Mouse (Mus musculus) frontal cortex, adult 2 months (tissue): ENCODE data around the gene Tdrd12. TPM values are rescaled to one million over a fixed set of nuclear protein-coding genes. Genes with fewer than 3 reads are reported as not detected.
"Not testable (repeated sequence)": the region's sequence is repeated elsewhere in the genome, so short reads cannot be mapped to it uniquely, and the experiment has no call there.

ENCODE experiments used
- DNase-seq, 2 experiments: peaks; one replicate each; pipeline ENCODE4 v3.0.0; 2022; ENCODE audit warnings: low spot score in 1 of 2; ENCODE audit errors: extremely low spot score in 1 of 2
- polyA plus RNA-seq: library from polyadenylated mRNA; depleted of rRNA; stranded (reverse); fragments of >200 nt; gene quantifications from 2 replicates; pipeline ENCODE4 v1.2.3, GENCODE M21; 2012; rRNA removed

Tdrd12 gene
- 0.36 and 0.38 TPM in 2 replicates for polyA plus RNA-seq

GRCm38 (mm10) chr7:35537562-35537961 lies at the start of gene Tdrd12:
Gene Tdrd12 (minus strand): TSS chr7:35537745.
- DNase-seq = no peak

- DNase-seq = no peak
Measured at GRCm38 (mm10) chr7:35586906-35587445, 49.4 kb upstream of the Tdrd12 start.

- peak; percentile 95 to 97 for DNase-seq
Measured at GRCm38 (mm10) chr7:35586055-35586905, 48.7 kb upstream of the Tdrd12 start, which contains the start of gene Ankrd27. Gene Ankrd27 (plus strand): TSS chr7:35586244.

GRCm38 (mm10) chr7:35585191-35586054 lies 47.9 kb upstream of the Tdrd12 start, which contains the start of gene Rgs9bp:
Gene Rgs9bp (minus strand): TSS chr7:35585582.
- DNase-seq = no peak

- DNase-seq = no peak
Measured at GRCm38 (mm10) chr7:35584786-35585190, 47.2 kb upstream of the Tdrd12 start.

GRCm38 (mm10) chr7:35584068-35584785 lies 46.7 kb upstream of the Tdrd12 start:
- no peak for DNase-seq

- DNase-seq = no peak
Measured at GRCm38 (mm10) chr7:35583476-35584025, 46.0 kb upstream of the Tdrd12 start.

GRCm38 (mm10) chr7:35582719-35583118 lies 45.2 kb upstream of the Tdrd12 start:
- DNase-seq = no peak

GRCm38 (mm10) chr7:35579849-35580248 lies 42.3 kb upstream of the Tdrd12 start:
- DNase-seq = no peak

- not testable (repeated sequence) for DNase-seq
Measured at GRCm38 (mm10) chr7:35570883-35571282, 33.3 kb upstream of the Tdrd12 start.

GRCm38 (mm10) chr7:35569724-35570123 lies 32.2 kb upstream of the Tdrd12 start:
- DNase-seq = not testable (repeated sequence)

GRCm38 (mm10) chr7:35565965-35566364 lies 28.4 kb upstream of the Tdrd12 start:
- not testable (repeated sequence) for DNase-seq

GRCm38 (mm10) chr7:35564872-35565271 lies 27.3 kb upstream of the Tdrd12 start:
- not testable (repeated sequence) for DNase-seq

GRCm38 (mm10) chr7:35564067-35564865 lies 26.7 kb upstream of the Tdrd12 start:
- DNase-seq = no peak

GRCm38 (mm10) chr7:35563071-35563470 lies 25.5 kb upstream of the Tdrd12 start:
- DNase-seq = no peak

GRCm38 (mm10) chr7:35559838-35560237 lies 22.3 kb upstream of the Tdrd12 start:
- DNase-seq = no peak

- DNase-seq = no peak
Measured at GRCm38 (mm10) chr7:35558681-35559080, 21.1 kb upstream of the Tdrd12 start.

GRCm38 (mm10) chr7:35557577-35557976 lies 20.0 kb upstream of the Tdrd12 start:
- no peak for DNase-seq

- no peak for DNase-seq
Measured at GRCm38 (mm10) chr7:35556905-35557304, 19.4 kb upstream of the Tdrd12 start.
